Mouse (Mus musculus): ENCODE measurements around the gene Enthd1. TPM values are rescaled to one million over a fixed set of nuclear protein-coding genes. Genes with fewer than 3 reads are reported as not detected.

Gene Enthd1
- polyA plus RNA-seq, 1 experiment from 2014 or later = not detected

- Histone ChIP-seq H3K9me3 (ENCODE audit: control insufficient read depth, low read length) (no peaks in the 10 kb centered on the region), H3K4me2 (ENCODE audit: low read depth, low read length, severe bottlenecking) (peak overlapping the region; percentile 38; the same call in 1 of the 2 replicates), H3K27me3 (ENCODE audit: control insufficient read depth, insufficient read depth, low read length) (0 out of 2 replicates have a peak, but pooled peaks cover 3% of the 10 kb centered on the region), H3K36me3 (ENCODE audit: control insufficient read depth, insufficient read depth, low read length) (no peaks in the 10 kb centered on the region), H3K27ac (ENCODE audit: low read depth, low read length) (no peak overlapping the region), H3K4me3 (ENCODE audit: low read depth, low read length) (no peak overlapping the region), H3K4me1 (replicated peaks; ENCODE audit: control insufficient read depth, insufficient read depth, low read length) (peaks cover 7% of the 10 kb centered on the region; the same call in 1 of the 2 replicates), H3K9ac (ENCODE audit: low read length) (no peak overlapping the region)
- DNase-seq (ENCODE audit: low spot score) (peak; percentile 71), ATAC-seq (replicated peaks; ENCODE audit: low FRiP score) (0 out of 2 replicates have a peak, but pooled peaks have one; percentile 27)
- WGBS = 1% methylated on average over 9 of the region's 9 CpGs
Measured at GRCm38 (mm10) chr15:80462106-80462505, 102.8 kb downstream of the Enthd1 start.

GRCm38 (mm10) chr15:80461446-80461845, 103.5 kb downstream of the Enthd1 start:
- DNase-seq (ENCODE audit: low spot score) (no peak), ATAC-seq (replicated peaks; ENCODE audit: low FRiP score) (no peak)
- H3K27ac ChIP-seq (ENCODE audit: low read depth, low read length) = no peak overlapping the region
- no peaks in the 10 kb centered on the region for H3K36me3 ChIP-seq (ENCODE audit: control insufficient read depth, insufficient read depth, low read length)
- peaks cover 7% of the 10 kb centered on the region; the same call in 1 of the 2 replicates for H3K4me1 ChIP-seq (replicated peaks; ENCODE audit: control insufficient read depth, insufficient read depth, low read length)
- no peaks in the 10 kb centered on the region for H3K9me3 ChIP-seq (ENCODE audit: control insufficient read depth, low read length)
- H3K27me3 ChIP-seq (ENCODE audit: control insufficient read depth, insufficient read depth, low read length) = 0 out of 2 replicates have a peak, but pooled peaks cover 3% of the 10 kb centered on the region
- no peak overlapping the region for H3K9ac ChIP-seq (ENCODE audit: low read length)
- no peak overlapping the region for H3K4me2 ChIP-seq (ENCODE audit: low read depth, low read length, severe bottlenecking)
- no peak overlapping the region for H3K4me3 ChIP-seq (ENCODE audit: low read depth, low read length)
- WGBS = 68% methylated on average over 2 of the region's 2 CpGs

GRCm38 (mm10) chr15:80460011-80460410, 104.9 kb downstream of the Enthd1 start:
- Histone ChIP-seq H3K9ac (ENCODE audit: low read length) (no peak overlapping the region; the same call in 1 of the 2 replicates), H3K4me2 (ENCODE audit: low read depth, low read length, severe bottlenecking) (0 out of 2 replicates have a peak overlapping the region, but pooled peaks have one; percentile 18), H3K9me3 (ENCODE audit: control insufficient read depth, low read length) (no peaks in the 10 kb centered on the region), H3K4me3 (ENCODE audit: low read depth, low read length) (no peak overlapping the region), H3K36me3 (ENCODE audit: control insufficient read depth, insufficient read depth, low read length) (no peaks in the 10 kb centered on the region), H3K27me3 (ENCODE audit: control insufficient read depth, insufficient read depth, low read length) (0 out of 2 replicates have a peak, but pooled peaks cover 3% of the 10 kb centered on the region), H3K27ac (ENCODE audit: low read depth, low read length) (peak overlapping the region; percentile 37; the same call in 1 of the 2 replicates), H3K4me1 (replicated peaks; ENCODE audit: control insufficient read depth, insufficient read depth, low read length) (peaks cover 7% of the 10 kb centered on the region; the same call in 1 of the 2 replicates)
- ATAC-seq (replicated peaks; ENCODE audit: low FRiP score) = peak; percentile 56; the same call in 1 of the 2 replicates
- 19% methylated on average over 9 of the region's 9 CpGs for WGBS
- DNase-seq (ENCODE audit: low spot score) = peak; percentile 67

GRCm38 (mm10) chr15:80457984-80458383, 107.0 kb downstream of the Enthd1 start:
- Histone ChIP-seq H3K4me2 (ENCODE audit: low read depth, low read length, severe bottlenecking) (no peak overlapping the region), H3K27ac (ENCODE audit: low read depth, low read length) (no peak overlapping the region), H3K9ac (ENCODE audit: low read length) (no peak overlapping the region), H3K4me3 (ENCODE audit: low read depth, low read length) (no peak overlapping the region), H3K9me3 (ENCODE audit: control insufficient read depth, low read length) (no peaks in the 10 kb centered on the region), H3K36me3 (ENCODE audit: control insufficient read depth, insufficient read depth, low read length) (no peaks in the 10 kb centered on the region), H3K4me1 (replicated peaks; ENCODE audit: control insufficient read depth, insufficient read depth, low read length) (peaks cover 7% of the 10 kb centered on the region; the same call in 1 of the 2 replicates), H3K27me3 (ENCODE audit: control insufficient read depth, insufficient read depth, low read length) (0 out of 2 replicates have a peak, but pooled peaks cover 3% of the 10 kb centered on the region)
- DNase-seq (ENCODE audit: low spot score) (no peak), ATAC-seq (replicated peaks; ENCODE audit: low FRiP score) (no peak)
- 90% methylated on average over 3 of the region's 3 CpGs for WGBS

GRCm38 (mm10) chr15:80454486-80454885, 110.5 kb downstream of the Enthd1 start:
- no peak overlapping the region for H3K9ac ChIP-seq (ENCODE audit: low read length)
- DNase-seq (ENCODE audit: low spot score) (no peak), ATAC-seq (replicated peaks; ENCODE audit: low FRiP score) (no peak)
- no peaks in the 10 kb centered on the region for H3K27me3 ChIP-seq (ENCODE audit: control insufficient read depth, insufficient read depth, low read length)
- H3K4me3 ChIP-seq (ENCODE audit: low read depth, low read length) = no peak overlapping the region
- 79% methylated on average over 6 of the region's 6 CpGs for WGBS
- H3K9me3 ChIP-seq (ENCODE audit: control insufficient read depth, low read length) = no peaks in the 10 kb centered on the region
- no peak overlapping the region for H3K4me2 ChIP-seq (ENCODE audit: low read depth, low read length, severe bottlenecking)
- H3K4me1 ChIP-seq (replicated peaks; ENCODE audit: control insufficient read depth, insufficient read depth, low read length) = no peaks in the 10 kb centered on the region; the same call in 1 of the 2 replicates
- no peak overlapping the region for H3K27ac ChIP-seq (ENCODE audit: low read depth, low read length)
- H3K36me3 ChIP-seq (ENCODE audit: control insufficient read depth, insufficient read depth, low read length) = no peaks in the 10 kb centered on the region

- 51% methylated on average over 16 of the region's 16 CpGs for WGBS
- H3K36me3 ChIP-seq (ENCODE audit: control insufficient read depth, insufficient read depth, low read length) = no peaks in the 10 kb centered on the region
- H3K4me1 ChIP-seq (replicated peaks; ENCODE audit: control insufficient read depth, insufficient read depth, low read length) = no peaks in the 10 kb centered on the region; the same call in 1 of the 2 replicates
- DNase-seq (ENCODE audit: low spot score) (no peak), ATAC-seq (replicated peaks; ENCODE audit: low FRiP score) (no peak)
- H3K9ac ChIP-seq (ENCODE audit: low read length) = no peak overlapping the region
- H3K27me3 ChIP-seq (ENCODE audit: control insufficient read depth, insufficient read depth, low read length) = no peaks in the 10 kb centered on the region
- no peaks in the 10 kb centered on the region; the same call in 1 of the 2 replicates for H3K9me3 ChIP-seq (ENCODE audit: control insufficient read depth, low read length)
- no peak overlapping the region for H3K4me3 ChIP-seq (ENCODE audit: low read depth, low read length)
- no peak overlapping the region for H3K27ac ChIP-seq (ENCODE audit: low read depth, low read length)
- no peak overlapping the region for H3K4me2 ChIP-seq (ENCODE audit: low read depth, low read length, severe bottlenecking)
Measured at GRCm38 (mm10) chr15:80452425-80452824, 112.5 kb downstream of the Enthd1 start.

GRCm38 (mm10) chr15:80445956-80446687, 118.8 kb downstream of the Enthd1 start:
- WGBS = 86% methylated on average over 15 of the region's 15 CpGs
- ATAC-seq (replicated peaks; ENCODE audit: low FRiP score) = no peak
- H3K36me3 ChIP-seq (ENCODE audit: control insufficient read depth, insufficient read depth, low read length) = no peaks in the 10 kb centered on the region
- no peak overlapping the region for H3K27ac ChIP-seq (ENCODE audit: low read depth, low read length)
- H3K9ac ChIP-seq (ENCODE audit: low read length) = no peak overlapping the region
- no peak for DNase-seq (ENCODE audit: low spot score)
- H3K27me3 ChIP-seq (ENCODE audit: control insufficient read depth, insufficient read depth, low read length) = no peaks in the 10 kb centered on the region
- no peak overlapping the region for H3K4me3 ChIP-seq (ENCODE audit: low read depth, low read length)
- no peaks in the 10 kb centered on the region; the same call in 1 of the 2 replicates for H3K9me3 ChIP-seq (ENCODE audit: control insufficient read depth, low read length)
- H3K4me1 ChIP-seq (replicated peaks; ENCODE audit: control insufficient read depth, insufficient read depth, low read length) = no peaks in the 10 kb centered on the region
- H3K4me2 ChIP-seq (ENCODE audit: low read depth, low read length, severe bottlenecking) = no peak overlapping the region

- H3K4me3 ChIP-seq (ENCODE audit: low read depth, low read length) = no peak overlapping the region
- H3K9ac ChIP-seq (ENCODE audit: low read length) = no peak overlapping the region
- DNase-seq (ENCODE audit: low spot score) (no peak), ATAC-seq (replicated peaks; ENCODE audit: low FRiP score) (no peak)
- H3K4me1 ChIP-seq (replicated peaks; ENCODE audit: control insufficient read depth, insufficient read depth, low read length) = peaks cover 17% of the 10 kb centered on the region
- no peaks in the 10 kb centered on the region for H3K27me3 ChIP-seq (ENCODE audit: control insufficient read depth, insufficient read depth, low read length)
- 86% methylated on average over 6 of the region's 6 CpGs for WGBS
- no peaks in the 10 kb centered on the region for H3K36me3 ChIP-seq (ENCODE audit: control insufficient read depth, insufficient read depth, low read length)
- H3K27ac ChIP-seq (ENCODE audit: low read depth, low read length) = no peak overlapping the region
- no peaks in the 10 kb centered on the region for H3K9me3 ChIP-seq (ENCODE audit: control insufficient read depth, low read length)
- no peak overlapping the region for H3K4me2 ChIP-seq (ENCODE audit: low read depth, low read length, severe bottlenecking)
Measured at GRCm38 (mm10) chr15:80440195-80440594, 124.8 kb downstream of the Enthd1 start.

Measured in forebrain, embryonic 11.5 days (tissue).